Mouse (Mus musculus) CD4-positive, CD25-positive, alpha-beta regulatory T cell, adult 4 months (primary cell): ENCODE data around the gene Cmss1. TPM values are rescaled to one million over a fixed set of nuclear protein-coding genes. Genes with fewer than 3 reads are reported as not detected.

Experiments used
- ATAC-seq: one replicate; pipeline ENCODE4 v1.8.0; 2017
- polyA plus RNA-seq, 2 experiments: library from polyadenylated mRNA; unstranded; fragments of 100-300 nt; shearing (Covaris generic); gene quantifications; one replicate each; pipeline ENCODE4 v1.2.1; 2017

Gene Cmss1
- polyA plus RNA-seq, 2 experiments from 2014 or later, result 30.3 to 32.9 TPM

- no peak for ATAC-seq
Observed at GRCm38 (mm10) chr16:57281417-57281816, 325.2 kb downstream of the Cmss1 start.

DNA sequence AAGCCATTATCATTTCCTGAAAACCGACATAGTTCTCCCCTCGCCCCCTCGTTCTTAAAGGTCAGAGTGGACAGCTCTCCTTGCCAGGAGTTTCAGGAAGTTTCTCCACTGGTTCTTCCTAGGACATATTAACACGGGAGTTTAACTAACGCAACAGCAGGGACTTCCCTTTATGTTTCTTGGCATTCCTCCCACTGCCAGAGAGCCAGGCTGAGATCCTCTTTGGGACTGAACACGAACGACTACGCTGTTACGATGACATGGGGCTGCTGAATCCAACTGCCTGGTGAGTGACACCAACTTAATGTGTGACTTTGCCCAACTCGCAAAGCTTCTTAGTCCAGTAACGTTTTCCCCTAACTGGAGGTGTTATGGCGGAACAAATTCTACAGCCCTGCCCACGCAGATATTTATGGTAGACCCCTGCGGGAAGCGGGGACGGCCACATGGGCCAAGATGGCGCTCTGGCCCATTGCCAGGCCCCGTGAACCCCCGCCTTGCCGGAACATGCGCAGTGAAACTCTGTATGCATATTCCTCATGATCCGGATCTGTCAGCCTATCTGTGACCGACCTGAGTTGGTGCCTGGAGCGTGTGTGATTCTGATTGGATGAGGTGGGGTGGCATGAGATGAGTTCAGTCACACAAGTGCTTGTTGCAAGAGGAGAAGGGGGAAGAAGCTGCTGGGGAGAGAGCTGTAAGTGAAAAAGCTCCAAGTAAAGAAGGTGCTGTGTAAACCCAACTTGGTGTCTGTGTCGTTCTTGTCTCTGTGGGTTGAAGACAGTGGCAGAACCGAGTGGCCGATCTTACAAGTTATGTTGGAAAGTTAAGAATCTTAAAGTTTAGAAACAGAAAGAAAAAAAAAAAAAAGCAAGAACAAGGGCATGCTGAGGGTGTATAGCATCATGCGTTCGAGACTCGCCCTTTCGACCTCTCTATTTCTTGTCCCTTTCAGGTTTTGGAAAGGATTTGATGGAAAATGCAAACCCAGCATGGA, 326.1 kb downstream of the Cmss1 start:
- no peak for ATAC-seq

- ATAC-seq, result no peak
Observed at GRCm38 (mm10) chr16:57278976-57279626, 327.6 kb downstream of the Cmss1 start.

- no peak for ATAC-seq
Observed at GRCm38 (mm10) chr16:57269751-57270150, 336.9 kb downstream of the Cmss1 start.

- ATAC-seq, result no peak
Observed at GRCm38 (mm10) chr16:57268058-57268841, 338.4 kb downstream of the Cmss1 start.

DNA sequence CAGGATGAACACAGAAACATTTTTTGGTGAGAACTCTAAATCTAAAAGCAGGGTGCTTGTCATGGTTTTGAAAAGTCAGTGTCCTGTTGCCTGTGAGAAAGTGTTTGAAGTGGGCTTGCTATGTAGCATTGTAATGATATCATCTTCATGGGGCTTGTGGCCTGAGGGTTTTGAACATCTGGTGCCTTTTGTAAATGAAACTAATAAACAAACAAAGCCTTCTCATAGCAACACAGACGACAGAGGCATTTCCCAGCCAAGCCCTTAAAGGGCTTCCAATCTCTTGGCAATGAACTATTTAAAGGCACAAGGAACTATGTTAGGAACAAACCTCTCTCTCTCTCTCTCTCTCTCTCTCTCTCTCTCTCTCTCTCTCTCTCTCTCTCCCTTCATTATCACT, 339.6 kb downstream of the Cmss1 start:
- ATAC-seq, result no peak

DNA sequence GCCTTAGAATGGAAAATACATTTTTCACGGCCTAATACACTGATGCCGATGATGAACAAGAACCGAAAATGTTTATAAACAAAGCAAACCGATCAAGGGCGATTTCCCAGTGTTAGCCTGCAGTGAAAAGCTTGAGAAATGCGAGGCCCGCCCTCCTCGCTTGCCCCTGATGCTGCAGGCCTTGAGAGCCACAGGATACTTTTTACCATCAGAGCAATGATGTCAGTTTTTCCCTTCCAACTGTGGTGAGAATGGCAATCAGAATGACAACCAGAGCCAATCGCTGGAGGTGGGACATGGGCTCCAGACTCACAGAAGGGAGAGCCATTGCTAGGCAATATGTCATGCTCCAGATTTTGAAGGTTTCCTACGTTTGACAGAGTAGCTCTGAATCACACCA, 346.5 kb downstream of the Cmss1 start:
- ATAC-seq, result no peak

DNA sequence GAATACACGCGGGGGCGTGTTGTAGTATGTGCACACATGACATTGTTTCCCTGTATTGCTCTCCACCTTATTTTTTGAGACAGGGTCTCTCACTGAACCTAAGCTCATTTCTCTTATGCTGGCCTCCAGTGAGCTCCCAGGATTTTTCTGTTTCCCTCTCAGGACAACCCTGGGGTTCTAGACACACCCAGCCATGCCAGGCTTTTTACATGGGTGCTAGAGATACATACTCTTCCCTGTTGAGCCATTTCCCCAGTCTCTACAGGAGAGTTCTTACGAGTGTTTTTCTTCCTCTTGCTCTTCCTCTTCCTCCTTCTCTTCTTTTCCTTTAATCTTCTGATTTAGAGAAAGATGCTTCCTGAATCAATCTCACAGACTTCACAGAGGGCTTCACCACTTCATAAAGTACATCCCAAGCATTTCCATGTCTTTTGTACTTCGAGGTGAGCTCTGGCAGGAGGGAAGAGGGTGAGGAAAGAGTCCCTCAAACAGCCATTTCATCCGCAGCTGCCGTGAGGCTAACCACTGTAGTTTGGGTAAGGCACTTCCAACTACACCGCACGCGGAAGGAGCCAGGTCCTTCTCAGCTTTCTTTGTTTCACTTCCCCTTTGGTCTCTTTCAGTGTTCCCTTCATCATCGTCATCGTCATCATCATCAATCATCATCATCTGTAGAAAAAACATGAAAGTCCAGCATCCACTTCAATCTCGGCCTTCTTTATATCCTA, 347.1 kb downstream of the Cmss1 start:
- no peak for ATAC-seq

Other genes starting within 250 kb of the Cmss1 start
- not detected for gene Col8a1, start 147.9 kb upstream of the Cmss1 start, polyA plus RNA-seq